Mouse (Mus musculus): ENCODE data around the gene Sh3rf3. TPM values are rescaled to one million over a fixed set of nuclear protein-coding genes. Genes with fewer than 3 reads are reported as not detected.

The Sh3rf3 gene
- polyA plus RNA-seq, 1 experiment from 2014 or later: 1.0 TPM

GRCm38 (mm10) chr10:58837504-58837903 is 24.3 kb downstream of the Sh3rf3 start:
- no peak overlapping the region for H3K27ac ChIP-seq (ENCODE audit: low read depth, low read length)
- no peak overlapping the region for H3K4me2 ChIP-seq (replicated peaks; ENCODE audit: low read depth, low read length)
- 94% methylated on average over 5 of the region's 5 CpGs for WGBS
- H3K4me3 ChIP-seq (ENCODE audit: low read depth, low read length): no peak overlapping the region
- ATAC-seq (ENCODE audit: low FRiP score) (no peak), DNase-seq (ENCODE audit: low spot score) (no peak)
- H3K36me3 ChIP-seq (ENCODE audit: control insufficient read depth, insufficient read depth, low read length): no peaks in the 10 kb centered on the region
- H3K27me3 ChIP-seq (ENCODE audit: control insufficient read depth, insufficient read depth, low read length): no peaks in the 10 kb centered on the region
- H3K9ac ChIP-seq (ENCODE audit: low read depth, low read length): no peak overlapping the region
- no peaks in the 10 kb centered on the region for H3K9me3 ChIP-seq (ENCODE audit: control insufficient read depth, low read length)
- H3K4me1 ChIP-seq (replicated peaks; ENCODE audit: control insufficient read depth, insufficient read depth, low read length): no peaks in the 10 kb centered on the region

GRCm38 (mm10) chr10:58841945-58842344 is 28.8 kb downstream of the Sh3rf3 start:
- Histone ChIP-seq H3K27me3 (ENCODE audit: control insufficient read depth, insufficient read depth, low read length) (no peaks in the 10 kb centered on the region), H3K9ac (ENCODE audit: low read depth, low read length) (no peak overlapping the region), H3K27ac (ENCODE audit: low read depth, low read length) (no peak overlapping the region), H3K9me3 (ENCODE audit: control insufficient read depth, low read length) (no peaks in the 10 kb centered on the region), H3K4me1 (replicated peaks; ENCODE audit: control insufficient read depth, insufficient read depth, low read length) (no peaks in the 10 kb centered on the region), H3K36me3 (ENCODE audit: control insufficient read depth, insufficient read depth, low read length) (no peaks in the 10 kb centered on the region), H3K4me3 (ENCODE audit: low read depth, low read length) (no peak overlapping the region), H3K4me2 (replicated peaks; ENCODE audit: low read depth, low read length) (no peak overlapping the region)
- 93% methylated on average over 3 of the region's 3 CpGs for WGBS
- ATAC-seq (ENCODE audit: low FRiP score) (no peak), DNase-seq (ENCODE audit: low spot score) (no peak)

DNA sequence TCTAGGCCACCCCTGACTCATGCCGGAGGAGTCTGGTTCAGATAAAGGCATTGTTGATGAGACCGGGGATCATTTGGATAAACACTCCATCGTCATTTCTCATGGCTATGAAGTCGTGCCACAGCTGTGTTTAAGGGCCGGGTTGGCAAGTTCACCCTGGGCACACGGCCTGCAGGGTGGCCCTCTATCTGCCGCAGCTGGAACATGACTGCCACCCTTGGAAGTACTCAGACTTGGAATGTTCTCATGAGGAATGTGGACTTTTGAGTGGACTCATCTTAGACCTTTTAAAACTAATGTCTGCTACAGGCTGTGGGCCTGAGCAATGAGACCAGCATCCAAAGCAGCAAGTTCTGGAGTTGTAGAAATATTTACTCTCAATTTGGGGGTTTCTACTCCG is 29.9 kb downstream of the Sh3rf3 start:
- Histone ChIP-seq H3K4me3 (ENCODE audit: low read depth, low read length) (no peak overlapping the region), H3K4me1 (replicated peaks; ENCODE audit: control insufficient read depth, insufficient read depth, low read length) (no peaks in the 10 kb centered on the region), H3K36me3 (ENCODE audit: control insufficient read depth, insufficient read depth, low read length) (no peaks in the 10 kb centered on the region), H3K9me3 (ENCODE audit: control insufficient read depth, low read length) (no peaks in the 10 kb centered on the region), H3K4me2 (replicated peaks; ENCODE audit: low read depth, low read length) (no peak overlapping the region), H3K9ac (ENCODE audit: low read depth, low read length) (no peak overlapping the region), H3K27ac (ENCODE audit: low read depth, low read length) (no peak overlapping the region), H3K27me3 (ENCODE audit: control insufficient read depth, insufficient read depth, low read length) (no peaks in the 10 kb centered on the region)
- DNase-seq (ENCODE audit: low spot score) (no peak), ATAC-seq (ENCODE audit: low FRiP score) (no peak)
- WGBS: 89% methylated on average over 8 of the region's 8 CpGs

- no peak overlapping the region for H3K9ac ChIP-seq (ENCODE audit: low read depth, low read length)
- WGBS: 61% methylated on average over 5 of the region's 5 CpGs
- DNase-seq (ENCODE audit: low spot score): peak; percentile 29
These were observed 35.0 kb downstream of the Sh3rf3 start for GRCm38 (mm10) chr10:58848127-58848526.

GRCm38 (mm10) chr10:58848536-58848935 is 35.4 kb downstream of the Sh3rf3 start:
- ATAC-seq (ENCODE audit: low FRiP score) (no peak), DNase-seq (ENCODE audit: low spot score) (no peak)
- H3K4me1 ChIP-seq (replicated peaks; ENCODE audit: control insufficient read depth, insufficient read depth, low read length): no peaks in the 10 kb centered on the region
- WGBS: 83% methylated on average over 6 of the region's 6 CpGs
- no peaks in the 10 kb centered on the region for H3K27me3 ChIP-seq (ENCODE audit: control insufficient read depth, insufficient read depth, low read length)
- H3K4me3 ChIP-seq (ENCODE audit: low read depth, low read length): no peak overlapping the region
- no peak overlapping the region for H3K4me2 ChIP-seq (replicated peaks; ENCODE audit: low read depth, low read length)
- H3K9ac ChIP-seq (ENCODE audit: low read depth, low read length): no peak overlapping the region
- no peaks in the 10 kb centered on the region for H3K9me3 ChIP-seq (ENCODE audit: control insufficient read depth, low read length)
- H3K36me3 ChIP-seq (ENCODE audit: control insufficient read depth, insufficient read depth, low read length): no peaks in the 10 kb centered on the region
- no peak overlapping the region for H3K27ac ChIP-seq (ENCODE audit: low read depth, low read length)

More at GRCm38 (mm10) chr10:58848127-58848526, 35.0 kb downstream of the Sh3rf3 start:
- no peaks in the 10 kb centered on the region for H3K4me1 ChIP-seq (replicated peaks; ENCODE audit: control insufficient read depth, insufficient read depth, low read length)
- H3K4me3 ChIP-seq (ENCODE audit: low read depth, low read length): no peak overlapping the region
- no peaks in the 10 kb centered on the region for H3K36me3 ChIP-seq (ENCODE audit: control insufficient read depth, insufficient read depth, low read length)
- H3K27me3 ChIP-seq (ENCODE audit: control insufficient read depth, insufficient read depth, low read length): no peaks in the 10 kb centered on the region
- ATAC-seq (ENCODE audit: low FRiP score): no peak
- H3K4me2 ChIP-seq (replicated peaks; ENCODE audit: low read depth, low read length): no peak overlapping the region
- H3K9me3 ChIP-seq (ENCODE audit: control insufficient read depth, low read length): no peaks in the 10 kb centered on the region
- H3K27ac ChIP-seq (ENCODE audit: low read depth, low read length): no peak overlapping the region

GRCm38 (mm10) chr10:58854548-58855198 is 41.5 kb downstream of the Sh3rf3 start:
- DNase-seq (ENCODE audit: low spot score): peak; percentile 20
- no peak overlapping the region for H3K4me2 ChIP-seq (replicated peaks; ENCODE audit: low read depth, low read length)

DNA sequence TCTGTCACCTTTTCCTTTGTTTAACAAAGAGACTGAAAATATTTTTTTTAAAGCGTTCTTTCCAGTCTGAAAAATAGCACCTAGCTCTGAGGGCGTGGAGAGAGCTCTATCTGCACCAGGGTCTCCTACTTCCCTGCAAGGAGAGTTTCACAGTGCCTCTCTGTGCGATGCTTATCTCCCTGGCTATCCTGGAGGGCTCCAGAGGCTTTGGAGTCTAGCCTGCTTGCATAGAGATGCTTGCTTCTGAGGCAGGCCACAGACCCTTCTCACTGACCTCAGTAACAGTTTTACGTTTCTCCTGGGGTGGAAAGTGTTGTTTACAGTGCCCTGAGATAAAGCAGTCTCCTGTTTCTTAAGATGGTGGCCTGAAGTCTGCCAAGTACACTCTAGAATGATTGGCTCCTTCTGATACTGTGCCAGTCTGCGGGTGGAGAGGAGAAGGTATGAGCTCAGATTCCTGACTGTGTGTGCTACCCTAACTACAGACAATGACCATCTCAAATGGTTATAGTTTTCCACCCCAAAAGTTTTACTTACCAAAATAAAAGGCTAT is 42.1 kb downstream of the Sh3rf3 start:
- Histone ChIP-seq H3K27ac (ENCODE audit: low read depth, low read length) (no peak overlapping the region), H3K4me1 (replicated peaks; ENCODE audit: control insufficient read depth, insufficient read depth, low read length) (no peaks in the 10 kb centered on the region), H3K4me3 (ENCODE audit: low read depth, low read length) (no peak overlapping the region), H3K9ac (ENCODE audit: low read depth, low read length) (no peak overlapping the region), H3K27me3 (ENCODE audit: control insufficient read depth, insufficient read depth, low read length) (no peaks in the 10 kb centered on the region), H3K4me2 (replicated peaks; ENCODE audit: low read depth, low read length) (no peak overlapping the region), H3K36me3 (ENCODE audit: control insufficient read depth, insufficient read depth, low read length) (no peaks in the 10 kb centered on the region), H3K9me3 (ENCODE audit: control insufficient read depth, low read length) (no peaks in the 10 kb centered on the region)
- 48% methylated on average over 5 of the region's 5 CpGs for WGBS
- no peak for ATAC-seq (ENCODE audit: low FRiP score)
- no peak for DNase-seq (ENCODE audit: low spot score)

More at GRCm38 (mm10) chr10:58854548-58855198, 41.5 kb downstream of the Sh3rf3 start:
- no peaks in the 10 kb centered on the region for H3K27me3 ChIP-seq (ENCODE audit: control insufficient read depth, insufficient read depth, low read length)
- H3K4me1 ChIP-seq (replicated peaks; ENCODE audit: control insufficient read depth, insufficient read depth, low read length): no peaks in the 10 kb centered on the region
- no peaks in the 10 kb centered on the region for H3K36me3 ChIP-seq (ENCODE audit: control insufficient read depth, insufficient read depth, low read length)
- H3K9me3 ChIP-seq (ENCODE audit: control insufficient read depth, low read length): no peaks in the 10 kb centered on the region
- peak; percentile 39; the same call in 1 of the 2 replicates for ATAC-seq (ENCODE audit: low FRiP score)
- WGBS: 18% methylated on average over 13 of the region's 14 CpGs
- H3K9ac ChIP-seq (ENCODE audit: low read depth, low read length): no peak overlapping the region; the same call in 1 of the 2 replicates
- H3K27ac ChIP-seq (ENCODE audit: low read depth, low read length): no peak overlapping the region
- no peak overlapping the region for H3K4me3 ChIP-seq (ENCODE audit: low read depth, low read length)

DNA sequence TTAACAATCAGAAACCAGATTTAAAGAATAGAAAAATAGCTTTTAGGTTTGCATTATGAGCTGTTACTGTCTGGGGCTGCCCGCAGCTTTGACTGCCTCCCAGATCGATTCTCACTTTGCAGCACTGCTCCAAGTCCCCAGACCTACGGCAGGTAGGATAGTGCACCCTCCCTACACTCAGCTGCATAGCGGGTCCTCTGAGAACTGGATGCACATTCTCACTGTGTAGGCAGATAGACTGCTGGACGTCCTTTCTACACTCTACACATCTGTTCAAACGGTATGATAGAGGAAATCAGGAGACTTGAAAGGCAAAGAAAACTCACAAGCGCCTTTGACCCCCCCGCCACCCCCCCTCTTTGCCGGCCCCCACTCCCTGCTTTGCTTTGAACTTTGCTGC is 42.7 kb downstream of the Sh3rf3 start:
- Histone ChIP-seq H3K36me3 (ENCODE audit: control insufficient read depth, insufficient read depth, low read length) (no peaks in the 10 kb centered on the region), H3K9me3 (ENCODE audit: control insufficient read depth, low read length) (no peaks in the 10 kb centered on the region), H3K4me1 (replicated peaks; ENCODE audit: control insufficient read depth, insufficient read depth, low read length) (no peaks in the 10 kb centered on the region), H3K9ac (ENCODE audit: low read depth, low read length) (no peak overlapping the region), H3K4me3 (ENCODE audit: low read depth, low read length) (no peak overlapping the region), H3K27me3 (ENCODE audit: control insufficient read depth, insufficient read depth, low read length) (no peaks in the 10 kb centered on the region), H3K27ac (ENCODE audit: low read depth, low read length) (no peak overlapping the region), H3K4me2 (replicated peaks; ENCODE audit: low read depth, low read length) (no peak overlapping the region)
- DNase-seq (ENCODE audit: low spot score): no peak
- WGBS: 69% methylated on average over 9 of the region's 9 CpGs
- no peak for ATAC-seq (ENCODE audit: low FRiP score)

- DNase-seq (ENCODE audit: low spot score) (no peak), ATAC-seq (ENCODE audit: low FRiP score) (no peak)
- no peaks in the 10 kb centered on the region for H3K36me3 ChIP-seq (ENCODE audit: control insufficient read depth, insufficient read depth, low read length)
- no peak overlapping the region for H3K9ac ChIP-seq (ENCODE audit: low read depth, low read length)
- no peaks in the 10 kb centered on the region for H3K9me3 ChIP-seq (ENCODE audit: control insufficient read depth, low read length)
- H3K27ac ChIP-seq (ENCODE audit: low read depth, low read length): no peak overlapping the region
- no peaks in the 10 kb centered on the region for H3K4me1 ChIP-seq (replicated peaks; ENCODE audit: control insufficient read depth, insufficient read depth, low read length)
- no peak overlapping the region for H3K4me3 ChIP-seq (ENCODE audit: low read depth, low read length)
- H3K4me2 ChIP-seq (replicated peaks; ENCODE audit: low read depth, low read length): no peak overlapping the region
- no peaks in the 10 kb centered on the region for H3K27me3 ChIP-seq (ENCODE audit: control insufficient read depth, insufficient read depth, low read length)
These were observed 43.6 kb downstream of the Sh3rf3 start for GRCm38 (mm10) chr10:58856742-58857141.

Data from hindbrain, embryonic 11.5 days (tissue).